Mouse (Mus musculus) kidney, adult 2 months (tissue): ENCODE data around the gene Spats1. TPM values are rescaled to one million over a fixed set of nuclear protein-coding genes. Genes with fewer than 3 reads are reported as not detected.

ENCODE experiments used
- DNase-seq: peaks from one replicate; pipeline ENCODE4 v3.0.0; 2021
- H3K27ac ChIP-seq: fragments of 200-500 bp; 2 replicates; pipeline ENCODE4 v1.5.1; 2012; ENCODE audit warnings: low read depth, low read length, control low read depth, inconsistent platforms; ENCODE audit not compliant: insufficient read depth
- H3K27me3 ChIP-seq: fragments of 200-500 bp; replicated peaks from 2 replicates; pipeline ENCODE4 v1.6.1; 2012; ENCODE audit warnings: mild to moderate bottlenecking, moderate library complexity, low read length, inconsistent platforms; ENCODE audit not compliant: control insufficient read depth, insufficient read depth
- H3K36me3 ChIP-seq: fragments of 200-500 bp; 2 replicates; pipeline ENCODE4 v1.6.1; 2012; ENCODE audit warnings: mild to moderate bottlenecking, moderate library complexity, low read length, inconsistent platforms; ENCODE audit not compliant: control insufficient read depth, insufficient read depth
- H3K4me1 ChIP-seq: fragments of 200-500 bp; 2 replicates; pipeline ENCODE4 v1.6.1; 2011; ENCODE audit warnings: low read length; ENCODE audit not compliant: control insufficient read depth, insufficient read depth
- H3K4me3 ChIP-seq: fragments of 200-500 bp; 2 replicates; pipeline ENCODE4 v1.5.1; 2011; ENCODE audit warnings: mild to moderate bottlenecking, low read depth, low read length, control low read depth; ENCODE audit not compliant: insufficient read depth
- CTCF ChIP-seq: fragments of 200-500 bp; conservative IDR thresholded peaks from 2 replicates; pipeline ENCODE4 v1.5.1; 2011; ENCODE audit warnings: low read depth, mild to moderate bottlenecking, control low read depth, low read length, moderate library complexity, mixed read lengths; ENCODE audit not compliant: insufficient read depth, insufficient read length
- POLR2A ChIP-seq: fragments of 200-500 bp; IDR thresholded peaks from one replicate; pipeline ENCODE4 v1.6.1; 2011; ENCODE audit warnings: low read depth, low read length, control low read depth
- WGBS: fragments of 180-500 bp; shearing (Covaris S2); methylation state at CpG from one replicate; pipeline ENCODE4 v1.1.7; 2018; 5-methylcytosine and 5-hydroxymethylcytosine counted together
- polyA plus RNA-seq: library from polyadenylated mRNA; depleted of rRNA; stranded (reverse); fragments of >200 nt; gene quantifications from 2 replicates; pipeline ENCODE4 v1.2.3, GENCODE M21; 2012

Spats1 gene
- polyA plus RNA-seq, 1 experiment: 0.45 TPM

DNA sequence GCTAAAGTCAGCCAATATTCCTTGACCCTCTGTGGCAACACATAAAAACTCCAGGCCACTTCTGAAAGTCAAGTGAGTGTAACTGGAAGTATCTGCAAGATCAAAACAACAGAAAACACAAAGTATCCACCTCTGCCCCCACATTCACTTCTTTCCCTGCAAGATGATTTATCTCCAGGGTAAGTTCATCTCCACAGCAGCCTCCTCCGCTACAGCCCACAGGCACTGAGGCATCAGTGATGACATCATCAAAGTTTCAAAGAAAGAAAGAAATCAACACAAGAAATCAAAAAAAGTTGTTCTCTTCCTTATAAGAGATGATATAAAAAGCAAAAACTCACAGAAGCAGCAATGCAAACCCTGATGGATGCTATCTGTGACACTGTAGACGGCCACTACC, 66.5 kb downstream of the Spats1 start:
- H3K27me3 ChIP-seq: no peaks in the 10 kb centered on the region
- DNase-seq: no peak
- H3K4me3 ChIP-seq: no peak overlapping the region
- peaks cover 21% of the 10 kb centered on the region for H3K36me3 ChIP-seq
- TF ChIP-seq CTCF (no peak), POLR2A (no peak)
- WGBS: 82% methylated on average over 2 of the region's 2 CpGs
- H3K4me1 ChIP-seq: peaks cover 10% of the 10 kb centered on the region; the same call in 1 of the 2 replicates
- no peak overlapping the region for H3K27ac ChIP-seq

DNA sequence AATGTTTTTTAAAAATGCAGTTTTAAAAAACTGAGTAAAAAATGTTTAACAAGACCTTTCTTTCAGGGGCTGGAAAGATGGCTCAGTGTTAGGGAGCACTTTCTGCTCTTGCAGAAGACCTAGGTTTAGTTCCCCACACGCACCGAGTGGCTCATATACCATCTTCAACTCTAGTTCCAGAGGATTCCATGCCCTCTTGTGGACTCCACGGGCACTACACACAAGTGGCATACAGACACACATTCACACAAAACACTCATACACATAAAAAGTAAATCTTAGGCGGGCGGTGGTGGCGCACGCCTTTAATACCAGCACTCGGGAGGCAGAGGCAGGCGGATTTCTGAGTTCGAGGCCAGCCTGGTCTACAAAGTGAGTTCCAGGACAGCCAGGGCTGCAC, 68.9 kb downstream of the Spats1 start:
- Histone ChIP-seq H3K36me3 (peaks cover 14% of the 10 kb centered on the region), H3K4me3 (no peak overlapping the region), H3K4me1 (peaks cover 12% of the 10 kb centered on the region; the same call in 1 of the 2 replicates), H3K27me3 (no peaks in the 10 kb centered on the region), H3K27ac (no peak overlapping the region)
- no peak for DNase-seq
- 94% methylated on average over 10 of the region's 10 CpGs for WGBS
- TF ChIP-seq POLR2A (no peak), CTCF (0 out of 2 replicates have a peak, but pooled peaks have one; percentile 19)

DNA sequence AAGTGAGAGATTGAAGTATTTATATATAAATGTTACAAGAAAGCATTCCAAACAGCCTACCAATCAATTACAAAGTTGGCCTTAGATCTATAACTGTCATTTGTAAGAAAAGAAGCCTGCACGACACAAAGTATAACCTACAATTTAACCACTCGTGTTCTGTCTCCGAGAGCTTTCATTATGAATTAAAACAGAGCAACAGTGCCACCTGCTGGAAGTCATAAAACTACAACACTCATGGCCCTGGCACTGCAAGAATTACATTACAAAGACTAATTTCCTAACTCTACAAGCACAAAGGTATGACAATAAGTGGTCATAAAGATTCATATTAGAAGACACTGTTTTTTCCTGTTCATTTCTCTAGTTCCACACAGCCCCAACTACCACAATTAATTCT, 72.0 kb downstream of the Spats1 start:
- no peak overlapping the region for H3K4me3 ChIP-seq
- DNase-seq: peak; percentile 86
- WGBS: 7% methylated on average over 3 of the region's 3 CpGs
- H3K27me3 ChIP-seq: no peaks in the 10 kb centered on the region
- peaks cover 21% of the 10 kb centered on the region; the same call in 1 of the 2 replicates for H3K4me1 ChIP-seq
- H3K27ac ChIP-seq: peak overlapping the region; percentile 94
- H3K36me3 ChIP-seq: peaks cover 7% of the 10 kb centered on the region
- TF ChIP-seq CTCF (no peak), POLR2A (no peak)

DNA sequence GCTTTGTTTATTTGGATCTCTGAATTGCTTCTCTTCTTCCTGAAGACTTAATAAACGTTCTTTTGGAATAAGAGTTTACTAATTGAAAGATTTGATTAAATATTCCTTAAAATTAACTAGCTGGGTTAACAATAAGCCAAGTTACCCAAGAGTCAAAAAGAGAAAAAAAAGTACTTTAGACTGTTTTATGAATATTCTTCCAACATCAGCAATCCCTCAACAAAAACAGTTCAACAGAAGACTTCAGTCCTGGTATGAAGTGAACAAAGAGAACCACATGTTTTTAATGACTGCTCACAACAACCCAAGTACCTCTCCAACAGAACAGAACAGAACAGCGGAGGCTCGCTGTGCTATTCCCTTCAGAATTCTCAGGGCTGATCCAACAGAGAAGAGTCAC, 72.6 kb downstream of the Spats1 start:
- WGBS: 57% methylated on average over 3 of the region's 3 CpGs
- no peak for TF ChIP-seq CTCF
- TF ChIP-seq POLR2A: no peak
- H3K4me3 ChIP-seq: no peak overlapping the region
- no peaks in the 10 kb centered on the region for H3K27me3 ChIP-seq
- peak overlapping the region; percentile 94 for H3K27ac ChIP-seq
- peaks cover 21% of the 10 kb centered on the region; the same call in 1 of the 2 replicates for H3K4me1 ChIP-seq
- DNase-seq: peak; percentile 71
- H3K36me3 ChIP-seq: peaks cover 6% of the 10 kb centered on the region

DNA sequence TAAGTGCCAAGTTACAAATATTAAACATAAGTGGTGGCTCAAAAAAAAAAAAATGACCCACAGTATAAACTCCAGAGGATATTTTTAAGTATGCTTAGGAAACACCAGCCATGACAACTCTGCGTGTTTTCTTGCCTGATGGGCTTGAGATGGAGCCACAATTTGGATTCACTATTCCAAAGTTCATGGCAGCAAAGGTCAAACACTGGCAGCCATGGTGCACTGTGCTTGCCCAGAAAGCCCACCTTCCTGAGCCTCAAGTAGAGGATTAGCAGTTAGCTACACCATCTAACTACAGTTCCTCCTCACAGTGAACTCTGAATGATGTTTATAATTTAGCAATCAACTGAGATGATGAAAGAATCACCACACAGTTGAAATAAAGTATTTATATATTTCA, 73.1 kb downstream of the Spats1 start:
- H3K4me1 ChIP-seq: peaks cover 21% of the 10 kb centered on the region; the same call in 1 of the 2 replicates
- no peak overlapping the region for H3K4me3 ChIP-seq
- H3K27me3 ChIP-seq: no peaks in the 10 kb centered on the region
- 64% methylated on average over 1 of the region's 1 CpGs for WGBS
- peak; percentile 66 for DNase-seq
- no peak for TF ChIP-seq POLR2A
- TF ChIP-seq CTCF: no peak
- H3K36me3 ChIP-seq: peaks cover 4% of the 10 kb centered on the region
- peak overlapping the region; percentile 94 for H3K27ac ChIP-seq

DNA sequence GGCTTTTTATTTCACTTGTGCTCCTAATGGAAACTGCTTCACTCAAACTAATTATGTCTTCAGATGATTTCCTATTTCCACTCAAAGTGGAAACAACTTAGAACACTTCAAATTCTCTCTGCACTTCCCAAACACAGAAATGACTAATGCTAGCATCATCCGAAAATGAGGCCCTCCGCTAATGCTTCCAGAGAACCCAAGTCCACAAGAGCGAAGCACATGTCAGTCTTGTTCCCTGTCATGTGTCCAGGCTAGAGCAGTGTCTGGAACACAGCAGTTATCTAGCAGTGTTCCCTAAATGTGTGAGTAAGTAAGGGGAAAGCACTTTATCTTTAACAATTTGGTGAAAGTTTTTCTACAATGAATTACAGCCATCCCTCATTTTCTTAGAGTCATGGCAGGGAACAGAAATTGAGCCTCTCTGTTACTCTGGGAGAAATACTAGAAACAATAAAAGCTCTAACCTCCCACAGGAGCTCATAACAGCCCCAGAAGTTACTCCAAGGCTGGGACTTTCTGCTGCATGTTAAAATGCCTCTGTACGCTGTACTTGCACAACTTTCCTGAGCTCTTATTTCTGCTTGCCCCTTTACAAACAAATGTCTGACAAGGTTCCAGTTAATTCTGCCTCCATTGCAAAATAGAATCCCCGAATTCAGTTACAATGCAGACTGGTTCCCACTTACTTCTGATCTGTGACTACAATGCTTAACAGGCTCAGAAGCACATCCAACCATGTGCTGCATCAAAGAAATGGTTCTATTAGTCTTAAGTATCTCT, 73.9 kb downstream of the Spats1 start:
- no peak for TF ChIP-seq CTCF
- Histone ChIP-seq H3K36me3 (peaks cover 3% of the 10 kb centered on the region), H3K4me3 (no peak overlapping the region), H3K27me3 (no peaks in the 10 kb centered on the region), H3K27ac (peak overlapping the region; percentile 94), H3K4me1 (peaks cover 21% of the 10 kb centered on the region; the same call in 1 of the 2 replicates)
- DNase-seq: peak; percentile 33
- 65% methylated on average over 5 of the region's 5 CpGs for WGBS

DNA sequence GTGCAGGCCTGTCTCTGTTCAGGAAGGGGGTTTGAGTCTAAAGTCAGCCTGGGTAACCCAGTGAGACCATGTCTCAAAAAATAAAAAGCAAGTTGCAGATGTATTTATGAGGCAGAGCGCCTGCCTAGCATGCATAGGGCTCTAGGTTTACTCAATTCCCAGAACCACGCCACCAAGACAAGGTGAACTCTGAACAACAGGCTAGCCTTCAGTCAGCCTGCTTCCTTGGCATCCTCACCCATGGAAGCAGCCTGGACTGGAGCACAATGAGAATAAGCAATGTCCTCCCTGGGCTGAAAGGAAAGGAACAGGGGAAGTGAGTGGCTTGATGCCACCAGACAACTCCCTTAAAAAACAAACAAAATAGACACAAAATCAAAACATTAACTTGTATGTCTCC, 77.2 kb downstream of the Spats1 start:
- H3K4me1 ChIP-seq: peaks cover 16% of the 10 kb centered on the region; the same call in 1 of the 2 replicates
- peak overlapping the region; percentile 55; the same call in 1 of the 2 replicates for H3K27ac ChIP-seq
- H3K27me3 ChIP-seq: no peaks in the 10 kb centered on the region
- 72% methylated on average over 2 of the region's 2 CpGs for WGBS
- no peak overlapping the region for H3K4me3 ChIP-seq
- TF ChIP-seq CTCF (no peak), POLR2A (no peak)
- peak; percentile 70 for DNase-seq
- H3K36me3 ChIP-seq: no peaks in the 10 kb centered on the region; the same call in 1 of the 2 replicates
